Mouse (Mus musculus) liver, embryonic 14.5 days (tissue): ENCODE data around the gene Snrpg. TPM values are rescaled to one million over a fixed set of nuclear protein-coding genes. Genes with fewer than 3 reads are reported as not detected.
A peak's percentile ranks its signal among the peaks of the same experiment; 100 is the strongest.
"Not testable (repeated sequence)": the region's sequence is repeated elsewhere in the genome, so short reads cannot be mapped to it uniquely, and the experiment has no call there.

ENCODE experiments used
- ATAC-seq: fragments of 200-750 bp; cut with Nextera tagmentation; 2 replicates; pipeline ENCODE4 v1.8.0; 2017; ENCODE audit warnings: moderate number of reproducible peaks, mild to moderate bottlenecking, moderate library complexity; ENCODE audit not compliant: insufficient read depth
- DNase-seq, 3 experiments: peaks; one replicate each; pipeline ENCODE4 v3.0.0-alpha.2; 2012 to 2013; ENCODE audit warnings: low read depth in 3 of 3, low spot score in 3 of 3
- H3K27ac ChIP-seq: fragments of 300-500 bp; sonication (generic); 2 replicates; pipeline ENCODE4 v1.5.1; 2014; ENCODE audit warnings: moderate library complexity, mild to moderate bottlenecking, control low read depth, inconsistent platforms
- H3K27me3 ChIP-seq: fragments of 300-500 bp; sonication (generic); 2 replicates; pipeline ENCODE4 v1.6.1; 2014; ENCODE audit warnings: mild to moderate bottlenecking, low read length, moderate library complexity; ENCODE audit not compliant: control insufficient read depth, insufficient read depth
- H3K36me3 ChIP-seq: fragments of 300-500 bp; sonication (generic); replicated peaks from 2 replicates; pipeline ENCODE4 v1.6.1; 2014; ENCODE audit warnings: low read depth; ENCODE audit not compliant: control insufficient read depth, insufficient read depth
- H3K4me1 ChIP-seq, 2 experiments: fragments of 200-500 bp in 1 of 2; fragments of 300-500 bp in 1 of 2; sonication (generic) in 1 of 2; replicated peaks; 2 replicates each; pipeline ENCODE4 v1.6.1; 2012 to 2014; ENCODE audit warnings: antibody characterized with exemption in 1 of 2, inconsistent platforms in 1 of 2, low read length in 1 of 2; ENCODE audit not compliant: control insufficient read depth in 2 of 2, insufficient read depth in 2 of 2
- H3K4me2 ChIP-seq: fragments of 300-500 bp; sonication (generic); 2 replicates; pipeline ENCODE4 v1.6.1; 2014; ENCODE audit warnings: low read depth, mild to moderate bottlenecking, control low read depth, moderate library complexity
- H3K4me3 ChIP-seq, 2 experiments: fragments of 200-500 bp in 1 of 2; fragments of 300-500 bp in 1 of 2; sonication (generic) in 1 of 2; 2 replicates each; pipeline ENCODE4 v1.5.1; 2012 to 2014; ENCODE audit warnings: low read depth in 2 of 2, low read length in 2 of 2, mild to moderate bottlenecking in 2 of 2, control low read depth in 1 of 2, inconsistent platforms in 1 of 2, moderate library complexity in 1 of 2; ENCODE audit not compliant: insufficient read depth in 1 of 2
- H3K9ac ChIP-seq: fragments of 300-500 bp; sonication (generic); replicated peaks from 2 replicates; pipeline ENCODE4 v1.6.1; 2014; ENCODE audit warnings: mild to moderate bottlenecking, control low read depth, moderate library complexity
- H3K9me3 ChIP-seq: fragments of 300-500 bp; sonication (generic); 2 replicates; pipeline ENCODE4 v1.6.1; 2016; ENCODE audit warnings: low read length, mixed read lengths; ENCODE audit not compliant: control insufficient read depth
- CTCF ChIP-seq: IDR thresholded peaks from 2 replicates; pipeline ENCODE4 v1.5.1; 2016; ENCODE audit warnings: antibody characterized with exemption, low read depth, control low read depth
- EP300 ChIP-seq: IDR thresholded peaks from 2 replicates; pipeline ENCODE4 v1.6.1; 2016; ENCODE audit warnings: antibody characterized with exemption, low read depth
- WGBS: fragments of 180-500 bp; shearing (Covaris S2); extraction: QIAGEN DNeasy Blood & Tissue Kit; methylation state at CpG from one replicate; pipeline ENCODE4 v1.1.7; 2014; ENCODE audit not compliant: insufficient replicate concordance; 5-methylcytosine and 5-hydroxymethylcytosine counted together
- polyA plus RNA-seq, 2 experiments: library from polyadenylated mRNA; depleted of rRNA in 1 of 2; stranded (reverse) in 1 of 2; unstranded in 1 of 2; fragments of >200 nt; fragmentation: Nextera tagmentation in 1 of 2; extraction: Ambion mirVana in 1 of 2; gene quantifications; 2 replicates each; pipeline versions ENCODE4 v1.2.1 to v1.2.3; 2012 to 2014

Snrpg gene
- polyA plus RNA-seq, 2 experiments, result 135 to 440 TPM

DNA sequence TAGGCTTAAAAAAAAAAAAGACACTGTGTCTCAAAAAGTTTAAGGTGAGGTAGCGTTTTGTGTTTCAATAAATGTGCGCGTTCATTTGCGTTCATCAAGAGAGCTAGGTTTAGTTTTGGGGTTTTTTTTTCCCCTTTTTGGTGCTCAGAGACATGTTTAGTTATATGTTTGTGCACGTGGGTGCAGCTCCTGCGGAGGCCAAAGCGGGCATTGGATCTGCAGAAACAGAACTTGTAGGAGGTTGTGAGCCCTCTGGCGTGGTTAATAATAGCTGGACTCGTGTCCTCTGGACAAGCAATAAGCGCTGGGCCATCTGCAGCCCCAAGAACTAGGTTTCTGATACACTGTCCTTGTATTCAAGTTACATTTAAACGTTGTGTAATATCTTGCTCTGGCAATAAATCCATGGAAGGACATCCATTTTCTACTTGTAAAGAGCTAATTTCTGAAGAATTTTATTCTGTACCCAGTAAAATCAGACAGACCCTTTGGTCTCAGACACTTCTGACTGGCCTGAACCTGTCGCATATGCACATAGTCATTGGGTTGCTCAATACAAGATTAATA is 929 bp downstream of the Snrpg start:
- ATAC-seq, result no peak
- peaks cover 13% of the 10 kb centered on the region for H3K36me3 ChIP-seq

DNA sequence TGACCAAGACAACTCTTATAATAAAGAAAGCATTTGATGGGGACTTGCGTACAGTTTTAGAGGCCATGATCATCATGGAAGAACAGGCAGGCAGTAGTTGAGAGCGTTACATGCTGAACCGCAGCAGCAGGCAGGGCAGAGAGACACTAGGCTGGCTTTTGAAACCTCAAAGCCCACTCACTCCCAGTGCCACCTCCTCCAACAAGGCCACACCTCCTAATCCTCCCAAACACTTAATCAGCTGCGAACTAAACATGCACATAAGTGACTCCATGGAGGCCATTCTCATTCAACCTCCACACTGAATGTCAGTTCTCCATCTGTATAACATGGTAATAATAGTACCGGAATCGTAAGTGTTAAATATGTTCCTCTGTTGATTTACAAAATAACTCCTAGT is 2.5 kb downstream of the Snrpg start:
- peaks cover 24% of the 10 kb centered on the region for H3K36me3 ChIP-seq
- 83% methylated on average over 6 of the region's 6 CpGs for whole genome bisulfite sequencing
- H3K9me3 ChIP-seq, result no peaks in the 10 kb centered on the region
- no peak for ATAC-seq
- no peak overlapping the region for H3K27ac ChIP-seq
- DNase-seq, result no peak
- H3K27me3 ChIP-seq, result no peaks in the 10 kb centered on the region
- no peak overlapping the region for H3K9ac ChIP-seq
- H3K4me2 ChIP-seq, result peak overlapping the region; percentile 97; the same call in 1 of the 2 replicates
- H3K4me3 ChIP-seq, result no peak overlapping the region
- H3K4me1 ChIP-seq, result peaks cover 14 to 17% of the 10 kb centered on the region in 2 experiments; a peak in 3 of 4 replicates
- TF ChIP-seq CTCF (no peak), EP300 (no peak)

More for the DNA sequence above, 929 bp downstream of the Snrpg start:
- no peaks in the 10 kb centered on the region for H3K9me3 ChIP-seq
- H3K27me3 ChIP-seq, result no peaks in the 10 kb centered on the region
- WGBS, result 3% methylated on average over 12 of the region's 12 CpGs
- H3K4me2 ChIP-seq, result peak overlapping the region; percentile 97
- no peak for DNase-seq
- TF ChIP-seq CTCF (no peak), EP300 (no peak)
- H3K9ac ChIP-seq, result peak overlapping the region; percentile 85
- H3K27ac ChIP-seq, result peak overlapping the region; percentile 59
- H3K4me1 ChIP-seq, result peaks cover 16 to 19% of the 10 kb centered on the region in 2 experiments
- H3K4me3 ChIP-seq, result peak overlapping the region; percentile 86 to 91

DNA sequence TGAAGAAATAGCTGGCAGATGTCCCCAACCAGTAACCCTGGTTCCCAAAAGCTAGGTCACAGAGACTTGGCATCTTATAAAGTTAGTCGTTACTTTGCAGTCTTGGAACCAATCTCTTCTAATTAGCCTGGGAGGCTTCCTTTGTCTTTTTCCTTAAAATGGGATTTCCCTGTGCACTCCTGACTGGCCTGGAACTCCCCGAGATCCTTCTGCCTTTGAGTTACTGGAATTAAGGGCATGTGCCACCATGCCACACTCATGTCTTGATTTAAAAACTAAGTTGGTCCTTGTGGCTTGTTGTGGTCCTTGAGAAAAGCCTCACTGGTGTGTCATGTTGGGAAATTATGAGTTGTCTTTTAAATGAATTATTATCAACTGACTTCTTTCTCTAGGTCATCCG is 7.2 kb downstream of the Snrpg start:
- WGBS, result 78% methylated on average over 3 of the region's 3 CpGs
- no peak for DNase-seq
- H3K27me3 ChIP-seq, result no peaks in the 10 kb centered on the region

DNA sequence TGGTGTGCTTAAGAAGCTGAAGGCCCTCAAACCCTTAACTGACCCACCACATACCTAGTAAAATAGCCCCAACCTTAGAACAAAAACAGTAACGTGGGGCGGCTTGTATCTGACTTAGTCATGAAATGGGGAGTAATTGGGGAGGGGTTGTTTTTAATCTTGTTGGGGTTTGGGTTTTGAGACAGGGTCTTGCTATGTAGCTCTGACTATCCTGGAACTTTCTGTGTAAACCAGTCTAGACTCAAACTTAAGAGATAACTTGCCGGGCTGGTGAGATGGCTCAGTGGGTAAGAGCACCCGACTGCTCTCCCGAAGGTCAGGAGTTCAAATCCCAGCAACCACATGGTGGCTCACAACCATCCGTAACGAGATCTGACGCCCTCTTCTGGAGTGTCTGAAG is 9.0 kb downstream of the Snrpg start:
- not testable (repeated sequence) for H3K27ac ChIP-seq, H3K4me3 ChIP-seq, H3K9ac ChIP-seq, H3K4me1 ChIP-seq, H3K4me2 ChIP-seq, DNase-seq, H3K27me3 ChIP-seq, H3K9me3 ChIP-seq
- WGBS, result 61% methylated on average over 8 of the region's 8 CpGs
- peaks cover 27% of the 10 kb centered on the region for H3K36me3 ChIP-seq
- ATAC-seq, result peak; percentile 11; the same call in 1 of the 2 replicates

More for the DNA sequence above, 7.2 kb downstream of the Snrpg start:
- Histone ChIP-seq H3K4me1 (peaks cover 0 to 2% of the 10 kb centered on the region in 2 experiments; a peak in 1 of 4 replicates), H3K9ac (no peak overlapping the region), H3K9me3 (no peaks in the 10 kb centered on the region), H3K36me3 (peaks cover 27% of the 10 kb centered on the region), H3K4me2 (no peak overlapping the region), H3K27ac (no peak overlapping the region), H3K4me3 (no peak overlapping the region)
- no peak for ATAC-seq
- TF ChIP-seq CTCF, result no peak
- TF ChIP-seq EP300, result no peak

DNA sequence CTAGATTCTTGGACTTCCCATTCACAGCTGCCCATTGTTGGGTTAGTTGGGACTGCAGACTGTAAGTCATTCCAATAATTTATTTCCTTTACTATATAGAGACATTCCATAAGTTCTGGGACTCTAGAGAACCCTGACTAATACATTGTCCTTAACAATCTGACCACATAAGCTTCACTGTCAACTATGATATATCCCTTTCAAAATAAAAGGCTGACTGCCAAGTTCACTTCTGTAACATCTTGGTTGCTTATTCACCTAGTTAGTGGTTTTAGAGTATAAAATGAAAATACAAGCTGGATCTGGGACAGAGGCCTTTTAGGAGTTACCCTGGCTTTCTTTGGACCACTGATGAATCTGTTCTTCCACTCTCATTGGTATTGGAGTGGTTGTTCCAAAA is 11.4 kb downstream of the Snrpg start:
- Histone ChIP-seq H3K27ac (no peak overlapping the region), H3K9ac (no peak overlapping the region), H3K9me3 (no peaks in the 10 kb centered on the region), H3K4me1 (peaks cover 3 to 5% of the 10 kb centered on the region in 2 experiments; a peak in 2 of 4 replicates), H3K36me3 (peaks cover 11% of the 10 kb centered on the region), H3K4me3 (no peak overlapping the region), H3K27me3 (no peaks in the 10 kb centered on the region), H3K4me2 (no peak overlapping the region)
- ATAC-seq, result no peak
- TF ChIP-seq CTCF (no peak), EP300 (no peak)
- DNase-seq, result no peak
